Mouse (Mus musculus) skeletal muscle tissue, adult 2 months (tissue): ENCODE results near the gene Rin2.

Experiments
- DNase-seq: peaks from one replicate; pipeline ENCODE4 v3.0.0-alpha.2; 2012; ENCODE audit warnings: low read depth, low spot score

The Rin2 gene

DNA sequence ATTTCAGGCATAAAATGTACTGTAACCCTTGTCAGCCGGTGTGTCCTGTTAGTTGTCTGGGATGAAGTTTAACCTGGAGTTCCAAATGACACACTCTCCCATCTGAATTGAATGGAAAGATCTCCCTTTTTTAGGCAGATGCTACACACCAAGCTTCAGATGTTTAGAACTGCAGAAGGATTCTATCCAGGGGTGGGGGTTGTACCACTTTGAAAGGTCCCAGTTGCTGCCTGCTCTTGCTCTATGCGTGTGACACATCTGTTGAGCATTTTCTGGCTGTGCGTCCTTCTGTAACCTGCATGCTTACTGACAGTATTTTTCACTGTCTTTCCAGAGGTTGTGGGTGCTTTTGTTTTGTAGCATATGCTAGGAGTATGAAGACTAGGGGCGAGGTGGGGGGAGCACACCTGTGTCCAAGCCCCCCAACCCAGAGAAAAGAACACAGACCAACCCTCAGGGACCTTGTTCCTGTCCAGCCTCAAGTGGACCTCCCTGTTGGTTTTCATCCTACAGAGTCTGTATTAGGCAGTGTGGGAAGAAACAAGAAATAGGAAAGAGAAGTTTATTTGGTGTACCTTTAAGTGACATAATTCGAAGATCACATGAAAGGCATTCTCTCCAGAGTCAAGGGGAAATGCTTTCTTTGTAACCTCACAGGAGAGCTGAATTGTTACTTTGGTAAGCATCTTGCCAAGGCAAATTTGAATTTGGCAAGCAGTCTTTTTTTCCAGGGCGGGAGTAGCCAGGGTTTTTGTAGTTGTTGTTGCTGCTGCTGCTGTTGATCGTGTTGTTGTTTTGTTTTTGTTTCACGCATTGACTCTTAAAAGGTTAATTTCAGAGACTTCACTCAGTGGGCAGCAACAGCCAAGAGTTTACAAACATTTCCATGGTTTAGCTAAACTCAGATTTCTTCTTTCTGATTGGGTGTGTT, 186.4 kb downstream of the Rin2 start:
- no peak for DNase-seq

DNA sequence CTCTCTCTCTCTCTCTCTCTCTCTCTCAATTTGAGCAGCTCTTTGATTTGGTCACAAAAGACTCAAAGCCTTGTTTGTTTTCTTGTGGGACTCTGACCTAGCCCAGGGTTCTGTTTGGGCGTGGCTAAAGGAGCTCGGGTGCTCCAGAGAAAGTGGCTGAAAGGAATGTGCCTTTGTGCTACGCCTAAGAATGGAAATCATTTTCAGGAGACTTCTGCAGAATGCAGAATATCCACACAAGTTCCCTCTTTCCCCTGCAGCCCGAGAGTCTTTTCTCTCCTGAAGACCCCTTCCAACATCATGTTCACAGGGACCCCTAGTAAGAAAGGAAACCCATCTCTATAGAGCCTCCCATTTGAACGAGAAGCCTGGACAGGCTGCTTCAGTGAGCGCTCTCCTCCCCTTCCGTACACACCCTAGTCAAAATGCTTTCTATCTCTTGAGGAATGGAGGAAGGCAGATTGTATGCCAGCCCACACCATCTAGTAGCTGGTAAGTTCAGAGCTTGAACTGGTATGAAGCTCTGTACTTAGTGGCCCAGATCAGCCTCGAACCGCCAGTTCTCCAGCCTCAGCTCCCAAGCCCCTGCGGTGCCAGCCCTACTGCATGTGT, 187.3 kb downstream of the Rin2 start:
- no peak for DNase-seq

DNA sequence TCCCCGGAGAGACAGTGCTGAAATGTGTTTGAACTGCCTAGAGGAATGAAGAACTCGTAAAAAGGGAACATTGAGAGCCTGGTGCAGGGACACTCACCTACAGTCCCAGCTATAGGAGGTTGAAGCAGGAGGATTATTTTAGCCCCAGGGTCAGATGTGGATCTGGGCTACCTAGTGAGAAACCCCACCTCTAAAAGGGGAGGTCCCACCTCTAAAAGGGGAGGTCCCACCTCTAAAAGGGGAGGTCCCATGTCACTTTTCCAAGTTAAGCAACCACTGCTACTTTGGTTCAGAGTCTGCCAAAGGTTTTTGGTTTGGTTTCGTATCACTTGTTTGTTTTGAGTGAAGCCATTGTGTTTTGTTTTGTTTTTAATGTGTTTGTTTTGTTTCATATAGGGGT, 190.3 kb downstream of the Rin2 start:
- DNase-seq = no peak

DNA sequence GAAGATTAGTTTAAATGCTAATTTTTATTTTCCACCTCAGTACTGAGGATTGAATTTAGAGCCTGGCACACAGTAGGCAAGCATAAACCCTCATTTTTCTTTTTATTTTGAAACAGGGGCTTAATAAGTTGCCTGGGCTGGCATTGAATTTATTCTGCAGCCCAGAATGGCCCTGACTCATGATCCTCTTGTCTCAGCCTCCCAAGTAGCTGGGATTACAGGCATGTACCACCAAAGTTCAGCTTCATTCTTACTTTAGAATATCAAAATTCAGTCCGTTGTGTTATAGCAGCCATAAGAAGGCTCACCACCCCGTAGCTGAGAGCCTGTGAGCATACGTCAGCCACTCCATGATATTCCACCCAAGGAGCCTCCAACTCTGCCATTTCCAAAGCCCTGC, 191.2 kb downstream of the Rin2 start:
- DNase-seq = no peak

DNA sequence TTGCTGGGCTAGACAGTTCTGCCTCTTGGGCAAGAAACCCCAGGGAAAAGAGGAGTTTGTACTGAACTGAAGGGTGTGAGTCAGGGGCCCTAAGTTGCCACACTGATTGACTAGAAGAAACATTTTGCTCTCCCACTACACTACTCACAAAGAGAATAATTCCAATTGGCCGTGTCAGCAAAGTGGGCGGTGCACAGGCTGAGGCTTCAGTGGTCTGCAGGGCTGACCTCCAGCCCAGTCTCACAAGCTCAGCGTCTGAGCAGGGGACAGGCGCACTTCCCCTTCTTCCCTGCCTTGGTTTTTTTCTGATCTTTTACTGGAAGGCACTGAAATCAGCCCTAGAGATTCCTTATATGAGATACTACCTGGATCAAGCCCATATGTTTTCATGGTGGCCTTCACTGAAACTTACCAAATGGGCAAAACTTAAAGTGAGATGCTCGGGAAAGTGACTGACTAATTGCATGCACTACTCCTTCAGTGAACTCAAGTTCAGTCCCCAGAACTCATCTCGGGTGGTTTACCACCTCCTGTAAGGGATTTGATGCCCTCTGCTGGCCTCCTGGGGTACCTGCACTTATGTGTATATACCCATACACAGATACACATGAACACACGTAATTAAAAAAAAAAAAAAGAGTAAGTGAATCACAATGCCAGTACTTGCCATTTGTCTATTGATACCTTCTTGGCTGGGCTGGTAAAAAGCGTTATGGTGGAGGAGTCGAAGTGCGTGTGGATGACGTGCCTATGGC, 191.9 kb downstream of the Rin2 start:
- no peak for DNase-seq

DNA sequence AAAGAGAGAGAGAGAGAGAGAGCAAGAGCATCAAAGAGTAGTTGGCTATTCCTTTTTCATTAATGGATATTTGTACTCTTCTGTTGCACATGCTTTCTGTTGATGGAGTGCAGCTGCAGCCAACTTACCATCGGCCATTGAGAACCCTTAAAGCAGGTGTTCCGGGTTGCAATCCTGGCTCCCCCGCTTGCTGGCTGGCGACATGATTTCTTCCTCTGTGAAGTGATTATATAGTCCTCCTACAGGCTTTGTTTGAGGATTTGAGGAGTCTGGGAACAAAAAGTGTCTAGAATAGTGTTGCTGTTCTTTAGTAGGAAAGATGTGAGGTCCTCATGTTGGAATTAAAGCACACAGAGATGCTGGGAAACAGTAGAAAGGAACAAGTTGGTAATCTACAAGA, 196.3 kb downstream of the Rin2 start:
- DNase-seq = no peak

DNA sequence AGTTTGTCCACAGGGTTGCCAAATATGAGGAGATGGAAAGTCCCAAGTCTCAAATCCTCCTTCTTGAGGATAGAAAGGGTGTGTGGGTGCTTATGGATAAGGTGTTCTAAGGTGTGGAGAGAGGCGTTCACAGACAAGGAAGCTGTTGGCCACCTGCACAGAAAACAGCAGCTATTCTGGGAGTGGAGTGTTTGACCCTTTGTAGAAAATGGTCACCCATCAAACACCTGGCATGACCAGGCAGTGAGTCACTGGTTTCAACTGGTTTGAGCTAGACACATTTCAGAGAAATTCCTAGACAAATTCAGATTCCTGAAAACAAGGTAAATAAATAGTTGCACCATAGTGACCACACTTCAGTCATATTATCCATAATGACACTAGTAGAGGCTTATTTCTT, 197.1 kb downstream of the Rin2 start:
- DNase-seq = no peak

DNA sequence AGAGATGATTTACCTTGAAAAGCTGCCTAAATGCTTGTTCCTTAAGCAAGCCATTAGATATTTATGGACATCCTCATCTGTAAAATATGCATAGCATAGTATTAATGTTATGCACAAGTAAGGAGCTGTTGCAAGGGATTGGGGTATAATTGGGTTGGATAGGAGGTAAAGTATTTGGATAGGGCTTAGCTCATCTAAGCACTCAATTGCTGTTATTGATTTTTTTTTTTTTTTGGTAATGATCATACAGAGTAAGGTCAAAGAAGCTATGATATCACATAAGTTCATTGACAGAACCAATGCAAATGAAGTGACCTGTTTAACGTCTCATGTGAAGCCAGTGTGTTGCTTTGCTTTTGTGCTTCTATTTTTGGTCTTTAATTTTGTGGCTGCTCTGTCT, 198.9 kb downstream of the Rin2 start:
- no peak for DNase-seq

DNA sequence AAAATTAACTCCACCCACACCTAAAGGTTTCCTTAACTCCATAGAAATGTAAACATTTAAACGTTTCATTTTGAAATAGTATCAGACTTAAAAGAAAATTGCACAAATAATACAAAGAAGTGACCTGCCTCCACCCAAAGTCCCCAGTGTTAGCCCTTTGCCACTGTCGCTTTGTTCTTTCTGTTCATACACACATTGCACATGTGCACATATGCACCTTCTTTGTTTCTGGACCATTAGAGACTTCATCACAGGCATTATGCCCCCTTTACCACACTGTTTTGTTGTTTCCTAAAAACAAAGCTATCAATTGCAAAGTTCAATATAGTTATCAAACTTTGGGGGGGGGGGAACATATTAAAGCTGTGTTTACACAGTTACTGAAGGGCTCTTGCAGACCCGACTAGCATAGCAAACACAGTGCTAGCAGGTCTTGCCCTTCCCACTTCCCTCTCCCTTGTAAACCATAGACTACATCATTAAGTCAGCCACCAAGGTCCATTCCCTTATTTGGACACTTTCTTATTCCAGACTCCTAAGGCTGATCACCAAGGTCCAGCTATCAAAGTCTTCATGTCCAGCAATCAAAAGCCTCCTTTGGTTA, 200.0 kb downstream of the Rin2 start:
- DNase-seq = no peak

DNA sequence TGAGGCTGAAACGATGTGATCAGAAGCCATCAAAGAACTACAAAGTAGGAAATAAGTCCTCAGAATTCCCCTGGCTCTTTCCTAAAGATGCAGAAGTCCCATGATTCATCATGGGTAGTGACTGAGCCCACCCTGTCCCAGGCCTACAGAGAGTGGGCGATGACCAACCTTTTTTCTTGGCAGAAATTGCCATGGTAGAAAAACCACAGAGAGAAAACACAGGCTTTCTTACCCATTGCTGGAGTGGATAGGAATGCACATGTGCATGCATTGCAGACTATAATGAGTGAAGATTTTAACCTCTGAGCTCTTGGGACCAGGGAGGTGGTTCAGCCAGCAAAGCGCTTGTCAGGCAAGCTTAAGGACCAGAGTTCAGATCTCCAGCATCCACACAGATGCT, 202.2 kb downstream of the Rin2 start:
- DNase-seq = no peak

DNA sequence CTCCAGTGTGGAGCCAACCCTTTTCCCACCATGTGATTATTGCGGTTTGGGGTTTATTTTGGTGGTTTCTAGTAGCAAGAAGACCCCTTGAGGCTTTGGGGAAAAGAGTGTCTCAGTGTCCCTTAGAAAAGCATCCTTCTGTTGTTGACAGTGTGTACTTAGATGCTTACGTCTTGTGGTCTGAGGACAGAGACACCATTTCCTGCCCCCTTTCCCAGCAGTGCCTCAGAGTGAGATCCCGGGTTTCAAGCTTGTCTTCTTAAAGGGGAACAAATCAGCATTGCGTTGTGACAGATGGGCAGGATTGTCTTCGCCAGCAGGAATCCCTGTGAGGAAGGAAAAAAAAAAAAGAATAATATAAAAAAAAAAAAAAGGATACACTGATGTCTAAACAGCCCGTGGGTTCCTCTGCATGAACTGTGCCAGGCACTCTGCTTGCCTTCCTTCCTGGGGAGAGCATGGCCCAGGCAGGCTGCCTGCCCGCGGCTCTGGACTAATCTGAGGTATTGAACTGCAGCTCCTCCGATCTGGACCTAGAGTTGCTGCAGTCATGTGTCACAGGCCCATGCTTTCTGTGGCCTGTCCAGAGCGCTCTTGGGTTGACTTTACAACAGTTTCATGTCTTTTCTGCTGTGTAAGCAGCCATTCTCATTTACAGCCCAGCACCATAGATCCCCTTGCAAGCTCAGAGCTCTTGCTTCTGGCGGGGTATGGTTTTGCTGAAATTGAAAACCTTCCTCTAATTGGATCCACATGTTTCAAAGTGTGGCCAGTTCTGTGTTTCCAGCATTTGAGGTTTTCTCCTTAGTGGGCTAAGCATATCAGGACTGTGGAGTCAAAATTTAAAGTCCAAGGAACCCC, 206.1 kb downstream of the Rin2 start:
- peak; percentile 56 for DNase-seq

DNA sequence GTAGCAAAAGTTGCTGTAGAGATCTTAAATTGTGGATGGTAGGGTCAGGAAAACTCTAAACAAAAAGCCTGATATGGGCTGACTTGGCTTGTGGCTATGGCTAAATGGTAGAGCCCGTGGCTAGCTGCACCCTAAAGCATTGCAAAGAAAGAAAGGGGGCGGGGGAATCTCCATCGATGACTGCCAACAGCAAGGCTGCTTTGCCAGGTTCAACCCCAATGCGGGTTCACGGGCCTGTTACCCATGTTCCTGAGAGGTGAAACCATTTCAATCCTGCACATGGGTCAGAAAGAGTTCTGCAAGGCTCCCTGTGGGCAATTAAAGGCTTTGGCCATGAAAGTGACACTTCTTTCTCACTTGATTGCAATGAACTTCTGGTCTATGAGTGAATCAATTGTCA, 206.9 kb downstream of the Rin2 start:
- DNase-seq = no peak

DNA sequence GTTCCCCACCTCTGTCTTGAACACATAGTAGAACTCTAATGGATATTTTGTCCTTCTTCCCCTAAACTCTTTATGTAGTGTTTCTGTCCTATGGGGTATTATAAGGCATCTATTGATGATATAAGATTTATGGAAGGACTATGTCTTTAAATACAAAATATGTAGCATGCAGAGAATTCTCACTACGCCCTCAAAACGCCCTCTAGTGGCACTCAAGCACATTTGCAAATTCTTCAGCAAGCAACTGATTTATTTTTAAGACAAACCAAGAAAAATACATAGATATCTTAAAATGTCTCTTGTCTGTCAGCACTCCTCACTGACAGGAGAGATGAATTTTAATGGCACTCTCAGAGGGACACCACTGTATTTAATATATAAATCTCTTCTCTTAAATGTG, 207.4 kb downstream of the Rin2 start:
- DNase-seq = no peak

DNA sequence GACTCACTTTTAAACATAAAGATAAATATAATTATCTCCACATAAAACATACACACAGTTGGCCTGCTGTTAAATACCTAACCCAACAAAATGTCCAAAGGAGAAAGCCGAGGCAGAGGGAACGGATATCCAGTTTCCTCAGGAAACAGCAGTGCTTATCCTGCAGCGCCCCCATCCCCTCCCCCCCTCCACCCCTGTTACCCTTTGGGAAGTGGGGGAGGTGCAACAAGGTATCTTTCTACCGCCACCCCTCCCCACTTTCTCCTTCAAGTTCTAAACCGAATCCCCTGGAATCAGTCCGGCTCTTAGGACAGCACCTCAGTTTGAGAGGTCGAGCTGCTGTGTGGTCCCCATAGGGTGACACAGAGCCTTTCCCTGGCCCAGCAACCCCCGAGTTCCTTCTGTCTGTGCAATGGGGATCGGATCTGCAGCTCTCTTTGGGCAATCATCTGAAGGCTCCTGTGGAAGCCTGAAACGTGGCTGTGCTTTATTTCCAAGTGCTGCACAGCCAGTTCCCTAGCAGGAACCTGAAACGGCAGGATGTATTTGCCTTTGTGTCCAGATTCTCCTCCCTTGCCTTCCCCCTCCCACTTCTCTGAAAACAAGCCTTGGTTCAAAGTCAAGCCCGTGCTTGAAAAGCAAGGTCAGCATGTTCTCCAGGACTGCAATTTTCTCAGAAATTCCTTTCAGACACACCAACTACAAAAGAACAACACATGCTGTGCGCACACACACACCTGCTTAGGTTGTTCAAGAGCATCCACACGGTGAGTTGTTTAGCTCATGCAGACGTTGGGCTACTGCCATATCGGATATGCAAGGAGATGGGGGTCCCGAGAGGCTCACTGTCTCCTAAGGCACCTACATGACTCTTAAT, 209.3 kb downstream of the Rin2 start:
- DNase-seq = no peak

DNA sequence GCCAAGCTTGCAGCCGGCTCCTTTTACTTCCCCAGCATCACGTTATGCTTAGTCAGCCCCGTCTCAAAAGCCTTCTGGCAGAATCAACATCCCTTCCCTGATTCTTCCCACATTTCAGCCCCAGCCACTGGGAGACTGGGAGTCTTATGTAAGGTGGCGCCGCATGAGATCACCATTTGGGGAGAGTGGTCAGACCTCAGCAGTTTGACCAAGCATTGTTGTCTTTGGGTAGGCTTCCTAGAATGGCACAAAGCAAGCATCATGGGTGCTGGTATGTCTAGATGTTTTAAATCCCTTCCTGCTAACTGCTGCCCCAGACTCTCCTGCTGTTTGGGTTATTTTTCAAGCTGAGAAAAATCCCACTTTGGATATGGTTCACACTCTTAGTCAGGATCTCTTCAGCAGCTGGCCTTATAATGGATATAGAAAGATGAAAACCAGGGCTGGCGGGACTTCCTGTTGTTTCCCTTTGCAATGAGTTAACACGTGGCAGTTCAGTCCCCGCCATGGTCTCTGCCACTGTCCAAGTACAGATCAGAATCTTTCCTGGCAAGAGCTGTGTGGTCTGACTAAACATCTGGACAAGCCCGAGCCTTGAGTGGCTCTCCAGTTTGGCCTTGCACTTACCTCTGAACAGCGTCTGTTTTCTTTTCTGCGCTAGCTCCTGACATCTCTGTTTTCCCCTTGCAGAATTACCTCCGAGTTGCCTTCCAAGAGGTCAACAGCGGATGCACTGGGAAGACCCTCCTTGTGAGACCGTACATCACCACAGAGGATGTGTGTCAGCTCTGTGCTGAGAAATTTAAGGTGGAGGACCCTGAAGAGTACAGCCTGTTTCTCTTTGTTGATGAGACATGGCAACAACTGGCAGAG, 210.1 kb downstream of the Rin2 start:
- peak; percentile 88 for DNase-seq

DNA sequence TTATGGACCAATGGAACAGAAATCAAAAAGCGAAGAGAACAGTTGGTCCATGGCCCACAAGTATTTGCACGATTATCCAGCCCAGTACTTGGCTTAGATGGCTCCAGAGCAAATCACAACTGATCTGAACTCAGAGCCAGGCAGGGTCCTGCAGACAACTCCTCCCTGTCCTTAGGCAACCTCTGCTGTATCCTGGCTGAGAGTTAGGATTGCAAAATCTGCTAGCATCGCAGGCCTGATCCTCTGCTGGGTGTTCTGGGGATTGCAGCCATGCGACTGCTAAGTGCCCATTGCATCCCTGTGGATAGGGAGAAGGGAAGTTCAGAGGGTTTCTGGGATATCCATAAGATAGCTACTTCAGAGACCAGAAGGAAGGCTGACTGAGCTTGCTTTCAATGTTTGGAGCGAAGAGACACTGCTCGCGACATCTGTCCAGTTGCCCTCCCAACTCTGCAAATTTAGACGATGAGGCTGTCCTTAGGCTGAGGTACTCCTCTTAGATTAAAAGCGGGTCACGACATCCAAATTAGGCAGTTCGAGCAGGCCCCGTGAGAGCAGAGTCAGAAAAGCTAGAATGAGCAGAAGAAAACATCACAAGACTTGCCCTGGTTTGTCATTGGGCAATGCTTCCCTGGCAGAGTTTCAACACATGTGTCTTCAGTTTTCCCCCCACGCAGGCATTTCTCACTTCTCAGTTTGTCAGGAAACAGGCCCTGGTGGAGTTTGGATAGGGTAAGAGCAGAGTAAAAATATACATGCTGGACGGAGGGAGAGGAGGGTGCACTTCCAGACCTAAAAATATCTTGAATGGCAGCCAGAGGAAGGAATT, 213.1 kb downstream of the Rin2 start:
- peak; percentile 92 for DNase-seq

DNA sequence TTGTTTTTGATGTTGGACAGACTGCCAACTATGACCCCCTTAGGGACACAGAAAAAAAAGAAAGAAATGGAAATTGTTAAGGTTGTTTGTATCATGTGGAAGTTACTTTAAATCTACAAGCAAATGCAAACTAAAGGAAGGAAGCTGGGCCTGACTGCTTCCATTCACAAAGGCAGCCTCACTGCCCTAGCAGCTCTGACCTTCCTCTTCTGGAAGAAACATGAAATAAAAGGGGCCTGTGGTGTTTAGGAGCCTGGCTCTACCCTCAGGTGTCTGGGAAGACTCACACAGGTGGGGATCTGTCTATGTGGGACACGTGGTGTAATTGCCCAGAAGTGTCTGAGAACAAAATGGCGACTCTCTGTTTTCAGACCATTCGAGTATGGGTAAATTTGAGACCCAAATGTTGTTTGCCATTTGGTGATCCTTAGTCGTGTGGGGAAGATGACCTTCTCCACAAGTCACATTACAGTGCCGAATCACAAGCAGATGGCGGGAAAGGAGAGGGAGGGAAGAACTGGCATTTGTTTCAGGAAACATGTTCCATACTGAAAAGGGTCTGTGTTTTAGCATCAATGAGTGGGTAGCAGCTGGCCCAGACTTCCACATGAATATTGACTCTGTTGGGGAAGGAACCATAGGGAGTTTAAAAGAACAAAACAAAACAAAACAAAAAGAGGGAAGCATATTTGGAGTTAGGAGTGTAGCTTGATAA, 213.9 kb downstream of the Rin2 start:
- no peak for DNase-seq

DNA sequence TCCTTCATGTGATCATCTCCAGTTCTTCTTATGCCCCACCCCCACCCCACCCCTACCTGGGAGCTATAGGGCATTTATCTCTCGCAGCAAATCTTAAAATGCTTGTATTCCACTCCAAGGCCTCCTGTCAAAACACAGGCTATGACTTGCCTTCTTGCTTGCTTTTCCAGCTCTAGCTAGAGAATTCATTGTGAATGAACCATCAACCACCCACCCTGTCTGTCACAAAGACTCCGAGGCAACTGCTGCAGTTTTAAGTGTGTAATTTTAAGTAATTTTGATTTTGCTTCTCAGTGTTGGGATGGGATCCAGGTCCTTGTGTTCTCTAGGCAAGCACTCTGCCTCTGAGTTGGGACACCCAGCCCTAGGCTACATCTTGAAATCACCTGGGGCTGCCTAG, 215.6 kb downstream of the Rin2 start:
- DNase-seq = no peak
